Mouse (Mus musculus): Measurements from ENCODE around the gene Gnai2.
"Not testable (repeated sequence)": the region's sequence is repeated elsewhere in the genome, so short reads cannot be mapped to it uniquely, and the experiment has no call there.

The Gnai2 gene

DNA sequence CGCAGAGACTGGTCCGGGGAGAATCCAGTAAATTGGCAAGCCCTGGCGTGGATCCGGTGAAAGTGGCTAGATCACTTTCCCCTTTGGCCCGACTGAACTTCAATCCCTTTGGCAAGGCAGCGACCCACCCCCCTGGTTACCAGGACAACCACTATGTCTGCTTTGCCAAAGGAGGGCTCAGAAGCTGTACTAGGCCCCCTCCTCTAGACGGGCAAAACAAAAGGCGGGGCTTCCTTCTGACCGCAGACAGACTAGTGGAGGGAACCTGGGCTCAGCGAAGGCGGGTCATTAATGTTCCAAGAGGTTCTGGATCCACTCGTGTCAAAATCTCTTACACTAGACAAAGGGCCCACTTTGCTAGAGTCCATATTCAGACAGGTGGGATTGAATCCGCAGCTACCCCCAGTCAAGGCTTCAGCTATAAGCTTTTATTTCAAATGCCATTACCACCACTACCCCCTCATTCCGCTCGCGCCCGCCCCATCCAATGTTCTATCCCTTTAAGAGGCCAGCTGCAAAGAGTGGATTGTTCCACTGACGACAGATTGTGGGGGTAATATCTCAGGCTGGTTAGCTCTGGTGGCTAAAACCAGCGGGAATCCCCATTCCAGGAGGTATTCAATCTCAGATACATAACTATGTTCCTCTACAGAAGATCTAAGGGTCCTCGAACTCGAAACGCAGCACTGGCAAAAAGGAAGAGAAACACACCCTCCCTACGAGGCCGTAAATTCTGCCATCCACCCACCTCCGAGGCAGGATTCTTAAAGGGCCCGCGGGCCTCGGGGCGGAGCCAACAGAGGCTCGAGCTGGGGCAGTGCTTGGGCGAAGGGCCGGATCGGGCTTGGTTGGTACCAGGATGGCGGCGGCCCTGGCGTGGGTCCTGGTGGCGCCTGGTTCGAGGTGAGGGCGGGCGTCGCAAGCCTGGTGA is 66.6 kb downstream of the Gnai2 start:
- peak; percentile 73 to 80 for DNase-seq (ENCODE audit: low spot score in 2 of 2)

DNA sequence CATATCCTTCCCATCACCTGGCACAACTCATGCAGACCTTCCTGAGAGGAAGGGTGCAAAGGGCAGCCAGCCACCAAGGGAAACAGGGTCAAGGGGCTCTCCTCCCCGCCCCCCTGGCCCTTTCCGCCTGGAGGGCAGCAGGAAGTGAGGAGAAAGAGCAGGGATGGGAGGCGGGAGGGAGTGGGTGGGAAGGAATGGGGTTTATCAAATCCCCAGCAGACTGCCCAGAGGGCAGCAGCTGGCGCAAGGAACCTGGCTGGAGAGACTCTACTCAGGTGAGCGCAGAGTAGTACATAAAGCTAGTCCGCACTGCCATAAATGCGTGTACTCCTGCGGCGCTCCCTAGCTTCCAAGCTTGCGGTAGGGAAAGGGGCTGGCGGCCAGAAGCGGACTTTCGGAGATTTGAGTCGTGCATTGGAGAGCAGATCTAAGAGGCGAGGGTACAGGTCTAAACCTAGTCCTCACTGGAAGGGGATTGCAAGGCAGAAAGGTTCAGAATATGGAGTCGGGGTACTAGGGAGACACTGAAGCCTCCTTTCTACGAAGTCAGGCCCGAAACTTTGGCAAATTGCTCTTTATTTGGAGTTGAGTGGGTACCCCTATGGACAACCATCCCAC is 67.4 kb downstream of the Gnai2 start, which contains the start of gene Hyal2:
TSS of gene Hyal2 (plus strand) at position 244 of the 618 bp plus-strand sequence.
- DNase-seq (ENCODE audit: low spot score in 2 of 2): no peak

DNA sequence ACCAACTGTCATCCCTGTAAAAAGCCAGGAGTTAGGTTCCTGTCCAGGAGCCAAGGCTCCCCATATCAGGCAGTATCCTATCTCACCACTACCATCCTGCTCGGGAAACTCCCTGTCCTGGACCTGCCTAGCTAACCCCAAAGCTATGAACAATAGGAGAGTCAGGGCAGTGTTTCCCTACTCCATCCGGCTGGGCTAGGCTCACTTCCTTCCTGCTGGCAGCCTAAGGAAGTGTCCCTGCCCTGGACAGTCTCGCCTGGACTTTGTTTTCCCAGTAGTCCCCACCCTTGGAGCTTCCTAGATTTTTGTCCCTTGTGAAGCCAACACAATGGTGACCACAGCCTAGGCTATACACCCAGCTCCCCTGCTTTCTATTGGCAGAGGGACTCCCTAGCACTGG is 68.3 kb downstream of the Gnai2 start:
- DNase-seq (ENCODE audit: low spot score in 2 of 2): no peak

DNA sequence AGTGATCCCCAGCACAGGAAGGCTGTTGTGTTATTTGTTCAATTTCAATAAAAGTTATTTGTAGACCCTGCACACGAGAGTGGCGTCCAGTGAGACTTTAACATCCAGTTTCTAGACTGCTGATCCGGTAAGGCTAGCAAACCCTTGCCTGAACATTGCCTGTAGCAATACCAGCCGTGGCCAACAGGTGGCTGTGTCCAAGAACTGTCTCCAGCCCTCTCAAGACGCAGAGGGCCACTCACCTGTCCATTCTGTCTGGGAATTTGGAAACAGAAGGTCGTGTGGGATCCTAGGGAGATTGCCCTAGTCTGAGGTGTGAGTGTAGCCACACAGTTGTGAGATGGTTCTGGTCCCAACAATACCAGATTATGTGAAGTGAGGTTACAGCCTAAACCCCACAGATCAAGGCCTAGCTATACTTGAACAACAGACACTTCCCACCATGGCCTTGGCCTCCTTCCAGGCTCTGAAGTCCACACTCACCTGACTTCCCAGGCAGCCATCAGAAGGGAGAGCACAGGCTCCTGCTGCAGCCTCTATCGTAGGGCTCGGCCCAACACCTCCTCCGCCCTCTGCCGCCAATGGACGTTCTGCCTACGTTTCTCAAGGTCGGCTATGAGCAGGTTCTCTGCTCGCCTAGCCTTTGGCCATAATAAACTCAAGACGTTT is 69.0 kb downstream of the Gnai2 start:
- DNase-seq (ENCODE audit: low spot score in 2 of 2): peak; percentile 66 to 77

DNA sequence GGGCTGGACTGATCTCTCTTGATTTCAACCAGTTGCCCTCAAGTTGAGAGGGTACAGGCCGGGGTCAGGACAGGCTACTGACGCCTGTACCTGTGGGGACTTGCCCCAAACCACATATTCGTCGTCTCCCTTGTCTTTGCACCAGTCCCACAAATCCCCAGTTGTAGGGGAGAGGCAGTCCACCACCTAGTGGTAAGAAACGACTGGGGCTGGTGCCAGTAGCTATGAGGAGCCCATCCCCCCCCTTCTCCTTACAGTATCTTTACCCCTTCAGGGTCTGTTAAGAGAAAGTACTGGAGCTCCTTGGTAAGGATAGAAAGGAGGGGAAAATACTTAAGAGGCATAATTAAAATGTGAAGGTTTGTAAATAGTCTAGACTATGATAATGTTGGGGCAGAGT is 69.6 kb downstream of the Gnai2 start:
- DNase-seq (ENCODE audit: low spot score in 2 of 2): not testable (repeated sequence)
